Mouse (Mus musculus): ENCODE results near the gene Sh3bp4.

Gene Sh3bp4

GRCm38 (mm10) chr1:89093696-89094095 lies 23.5 kb downstream of the Sh3bp4 start:
- no peak for DNase-seq (ENCODE audit: low spot score)

- no peak for DNase-seq (ENCODE audit: low spot score)
Measured at GRCm38 (mm10) chr1:89094416-89094815, 24.2 kb downstream of the Sh3bp4 start.

- DNase-seq (ENCODE audit: low spot score) = no peak
Measured at GRCm38 (mm10) chr1:89095642-89096424, 25.6 kb downstream of the Sh3bp4 start.

- no peak for DNase-seq (ENCODE audit: low spot score)
Measured at GRCm38 (mm10) chr1:89102231-89103003, 32.2 kb downstream of the Sh3bp4 start.

- DNase-seq (ENCODE audit: low spot score) = no peak
Measured at GRCm38 (mm10) chr1:89103004-89103263, 32.7 kb downstream of the Sh3bp4 start.

GRCm38 (mm10) chr1:89103505-89103904 lies 33.3 kb downstream of the Sh3bp4 start:
- no peak for DNase-seq (ENCODE audit: low spot score)

- peak; percentile 91 for DNase-seq (ENCODE audit: low spot score)
Measured at GRCm38 (mm10) chr1:89104066-89104765, 34.0 kb downstream of the Sh3bp4 start.

- DNase-seq (ENCODE audit: low spot score) = no peak
Measured at GRCm38 (mm10) chr1:89105891-89106830, 35.9 kb downstream of the Sh3bp4 start.

- no peak for DNase-seq (ENCODE audit: low spot score)
Measured at GRCm38 (mm10) chr1:89107466-89107865, 37.3 kb downstream of the Sh3bp4 start.

GRCm38 (mm10) chr1:89108340-89108896 lies 38.2 kb downstream of the Sh3bp4 start:
- peak; percentile 63 for DNase-seq (ENCODE audit: low spot score)

GRCm38 (mm10) chr1:89109767-89110166 lies 39.6 kb downstream of the Sh3bp4 start:
- no peak for DNase-seq (ENCODE audit: low spot score)

- no peak for DNase-seq (ENCODE audit: low spot score)
Measured at GRCm38 (mm10) chr1:89110767-89111534, 40.7 kb downstream of the Sh3bp4 start.

GRCm38 (mm10) chr1:89112544-89112943 lies 42.3 kb downstream of the Sh3bp4 start:
- DNase-seq (ENCODE audit: low spot score) = no peak

- no peak for DNase-seq (ENCODE audit: low spot score)
Measured at GRCm38 (mm10) chr1:89113731-89114130, 43.5 kb downstream of the Sh3bp4 start.

- DNase-seq (ENCODE audit: low spot score) = no peak
Measured at GRCm38 (mm10) chr1:89117062-89117461, 46.8 kb downstream of the Sh3bp4 start.

GRCm38 (mm10) chr1:89118076-89118475 lies 47.9 kb downstream of the Sh3bp4 start:
- DNase-seq (ENCODE audit: low spot score) = no peak

- no peak for DNase-seq (ENCODE audit: low spot score)
Measured at GRCm38 (mm10) chr1:89118836-89119235, 48.6 kb downstream of the Sh3bp4 start.

GRCm38 (mm10) chr1:89120290-89120689 lies 50.1 kb downstream of the Sh3bp4 start:
- DNase-seq (ENCODE audit: low spot score) = no peak

GRCm38 (mm10) chr1:89121466-89121865 lies 51.3 kb downstream of the Sh3bp4 start:
- peak; percentile 69 for DNase-seq (ENCODE audit: low spot score)

GRCm38 (mm10) chr1:89122376-89122775 lies 52.2 kb downstream of the Sh3bp4 start:
- peak; percentile 75 for DNase-seq (ENCODE audit: low spot score)

- DNase-seq (ENCODE audit: low spot score) = peak; percentile 83
Measured at GRCm38 (mm10) chr1:89124076-89124475, 53.9 kb downstream of the Sh3bp4 start.

Data from lung, postnatal 25 days (tissue).